Mouse (Mus musculus): ENCODE measurements around the gene Gm17387.
A peak's percentile ranks its signal among the peaks of the same experiment; 100 is the strongest.

Gene Gm17387

DNA sequence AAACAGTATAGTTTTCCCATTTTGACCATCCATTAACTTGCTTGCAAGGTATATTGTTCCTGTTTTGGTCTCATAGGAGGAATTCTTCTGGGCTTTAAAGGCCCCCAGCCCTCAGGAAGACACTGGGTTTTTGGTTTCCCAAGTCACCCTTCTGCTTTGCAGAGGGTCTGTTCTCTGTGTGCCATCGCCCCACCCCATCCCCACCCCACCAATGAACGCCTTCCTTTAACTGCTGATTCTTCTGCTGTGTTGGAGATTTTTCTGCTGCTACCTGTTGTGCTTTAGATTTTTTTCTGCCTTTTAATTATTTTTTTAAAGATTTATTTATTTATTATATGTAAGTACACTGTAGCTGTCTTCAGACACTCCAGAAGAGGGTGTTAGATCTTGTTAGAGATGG, at the start of gene Gm17387:
Gm17387 (plus strand) TSS at position 301 of the 400 bp plus-strand sequence.
- no peak for DNase-seq (ENCODE audit: low spot score in 2 of 2)

GRCm38 (mm10) chr7:140981704-140982103, 47.2 kb upstream of the Gm17387 start:
- DNase-seq (ENCODE audit: low spot score in 2 of 2) = no peak

DNA sequence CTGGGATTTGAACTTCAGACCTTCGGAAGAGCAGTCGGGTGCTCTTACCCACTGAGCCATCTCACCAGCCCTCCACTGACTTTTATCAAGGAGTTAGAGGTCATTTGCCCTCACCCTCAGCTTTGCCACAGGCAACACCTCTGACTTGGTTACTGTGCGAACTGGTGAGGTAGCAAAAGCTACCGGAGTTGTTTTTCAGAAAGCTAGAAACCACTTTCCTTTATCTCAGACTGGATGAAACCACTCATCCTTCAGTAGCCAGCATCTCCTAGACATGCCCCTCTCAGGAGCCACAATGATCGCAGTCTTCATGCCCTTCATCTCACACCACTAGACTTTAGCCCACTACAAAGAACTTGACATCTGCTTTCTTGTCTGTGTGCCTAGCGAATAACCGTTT, 46.0 kb upstream of the Gm17387 start:
- no peak for DNase-seq (ENCODE audit: low spot score in 2 of 2)

- peak; percentile 27 to 58 for DNase-seq (ENCODE audit: low spot score in 2 of 2)
Observed at GRCm38 (mm10) chr7:140987182-140988138, 41.5 kb upstream of the Gm17387 start.

GRCm38 (mm10) chr7:140989022-140989421, 39.9 kb upstream of the Gm17387 start:
- DNase-seq (ENCODE audit: low spot score in 2 of 2) = peak in 1 of 2 experiments; percentile 10

- no peak for DNase-seq (ENCODE audit: low spot score in 2 of 2)
Observed at GRCm38 (mm10) chr7:140990185-140990584, 38.7 kb upstream of the Gm17387 start.

DNA sequence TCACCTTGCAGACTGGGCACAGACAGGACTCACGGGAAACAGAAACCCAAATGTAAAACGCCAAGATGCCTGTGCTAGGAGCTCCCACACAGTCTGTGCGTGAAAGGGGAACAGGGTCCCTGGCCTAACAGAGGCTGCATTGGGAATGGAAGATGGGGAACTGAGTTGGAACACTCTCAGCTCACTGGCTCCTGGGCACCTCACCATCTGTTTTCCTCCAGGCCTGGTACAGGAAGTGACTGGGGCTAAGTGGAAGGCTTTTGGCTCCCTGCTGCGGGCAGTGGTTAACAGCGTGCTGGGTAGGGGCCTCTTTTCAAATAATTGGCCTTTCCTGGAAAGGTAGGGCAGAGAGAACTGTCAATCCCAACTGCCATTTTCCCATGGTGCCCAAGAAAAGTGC, 38.3 kb upstream of the Gm17387 start:
- DNase-seq (ENCODE audit: low spot score in 2 of 2) = no peak

- DNase-seq (ENCODE audit: low spot score in 2 of 2) = no peak
Observed at GRCm38 (mm10) chr7:140991117-140991689, 37.7 kb upstream of the Gm17387 start.

GRCm38 (mm10) chr7:140997817-140998216, 31.1 kb upstream of the Gm17387 start:
- no peak for DNase-seq (ENCODE audit: low spot score in 2 of 2)

DNA sequence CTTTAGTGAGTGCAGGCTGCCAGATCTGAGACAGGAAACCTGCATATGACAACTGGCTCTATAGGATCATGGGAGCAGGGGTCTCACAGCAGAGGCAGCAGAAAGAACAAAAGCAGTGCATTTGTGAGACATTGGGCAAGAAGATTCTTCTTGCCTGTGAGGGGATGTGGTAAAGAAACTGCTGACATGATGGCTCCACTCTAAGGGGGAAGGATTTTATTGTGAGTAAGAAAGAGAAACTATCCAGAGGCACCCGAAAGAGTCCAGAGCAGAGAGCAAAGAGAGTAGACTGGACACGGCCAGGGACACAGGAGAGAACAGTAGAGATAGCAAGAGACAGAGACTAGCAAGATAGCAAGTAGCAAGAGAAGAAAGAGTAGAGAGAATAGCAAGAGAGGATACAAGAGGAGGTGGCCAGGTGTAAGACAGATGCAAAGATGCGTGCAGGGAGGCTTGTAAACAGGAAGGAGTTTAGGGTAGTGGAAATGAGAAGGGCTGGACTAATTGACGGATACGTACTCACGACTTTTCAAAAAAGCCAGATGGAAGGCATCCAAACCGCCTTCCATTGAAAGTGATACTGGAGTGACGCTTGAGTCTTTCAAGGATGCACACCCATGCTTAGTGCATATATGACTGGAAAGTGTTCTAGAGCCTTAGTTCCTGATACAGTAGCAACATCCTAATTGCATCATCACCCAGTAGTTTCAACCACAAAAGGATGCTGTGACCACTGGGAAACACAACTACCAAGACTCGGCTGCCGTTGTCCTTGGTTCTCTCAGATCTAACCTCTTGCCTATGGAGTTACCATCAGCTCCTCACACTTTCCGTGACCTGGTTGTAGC, 29.9 kb upstream of the Gm17387 start:
- no peak for DNase-seq (ENCODE audit: low spot score in 2 of 2)

- DNase-seq (ENCODE audit: low spot score in 2 of 2) = no peak
Observed at GRCm38 (mm10) chr7:141000881-141001708, 27.8 kb upstream of the Gm17387 start.

DNA sequence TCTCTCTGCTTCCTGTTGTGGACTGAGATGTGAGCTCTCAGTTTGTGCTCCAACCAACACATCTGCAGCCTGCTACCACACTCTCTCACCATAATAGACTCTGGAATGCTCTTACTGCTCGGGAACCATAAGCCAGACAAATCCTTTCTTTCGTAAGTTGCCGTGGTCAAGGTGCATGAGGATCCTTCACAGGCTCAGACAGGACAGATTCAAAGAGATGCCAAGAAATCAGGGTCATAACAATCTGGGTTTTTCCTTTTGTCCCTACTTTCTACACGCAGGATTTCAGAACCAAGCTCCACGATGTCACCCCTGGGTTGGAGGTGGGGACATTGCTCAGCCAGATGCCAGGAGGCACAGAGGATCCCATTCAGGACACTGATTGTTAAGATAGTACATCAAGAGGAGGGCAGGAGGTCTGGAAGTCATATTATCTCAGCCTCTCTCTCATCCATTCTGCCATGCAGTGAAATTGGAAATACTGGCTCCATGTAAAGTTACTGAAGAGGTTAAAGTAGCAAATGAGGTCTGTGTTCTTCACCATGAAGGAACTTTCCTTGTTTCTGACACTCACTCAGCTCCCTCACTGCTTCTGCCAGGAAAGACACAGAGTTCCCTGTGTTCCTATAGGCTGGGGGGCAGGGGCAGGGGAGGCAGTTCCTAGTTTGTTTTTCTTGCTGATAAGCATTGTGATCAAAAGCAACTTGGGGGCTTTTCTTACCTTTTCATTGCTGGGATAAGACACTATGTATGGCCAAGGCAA, 25.5 kb upstream of the Gm17387 start:
- no peak for DNase-seq (ENCODE audit: low spot score in 2 of 2)

- no peak for DNase-seq (ENCODE audit: low spot score in 2 of 2)
Observed at GRCm38 (mm10) chr7:141006446-141006845, 22.5 kb upstream of the Gm17387 start.

DNA sequence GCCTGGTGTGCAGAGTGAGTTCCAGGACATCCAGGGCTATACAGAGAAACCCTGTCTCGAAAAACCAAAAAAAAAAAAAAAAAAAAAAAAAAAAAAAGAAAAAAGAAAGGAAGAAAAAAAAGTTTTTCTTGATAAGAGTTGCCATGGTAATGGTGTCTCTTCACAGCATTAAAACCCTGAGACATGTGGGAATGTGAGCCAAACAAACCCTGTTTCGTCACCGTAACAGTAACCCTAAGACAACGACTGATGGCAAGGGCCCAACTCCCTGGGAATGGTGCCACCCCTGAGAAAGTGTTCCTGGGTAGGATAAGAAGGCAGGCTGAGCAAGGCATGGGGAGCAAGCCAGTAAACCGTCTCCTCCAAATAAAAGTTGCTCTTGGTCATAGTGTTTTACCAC, 22.0 kb upstream of the Gm17387 start:
- DNase-seq (ENCODE audit: low spot score in 2 of 2) = peak in 1 of 2 experiments; percentile 18

DNA sequence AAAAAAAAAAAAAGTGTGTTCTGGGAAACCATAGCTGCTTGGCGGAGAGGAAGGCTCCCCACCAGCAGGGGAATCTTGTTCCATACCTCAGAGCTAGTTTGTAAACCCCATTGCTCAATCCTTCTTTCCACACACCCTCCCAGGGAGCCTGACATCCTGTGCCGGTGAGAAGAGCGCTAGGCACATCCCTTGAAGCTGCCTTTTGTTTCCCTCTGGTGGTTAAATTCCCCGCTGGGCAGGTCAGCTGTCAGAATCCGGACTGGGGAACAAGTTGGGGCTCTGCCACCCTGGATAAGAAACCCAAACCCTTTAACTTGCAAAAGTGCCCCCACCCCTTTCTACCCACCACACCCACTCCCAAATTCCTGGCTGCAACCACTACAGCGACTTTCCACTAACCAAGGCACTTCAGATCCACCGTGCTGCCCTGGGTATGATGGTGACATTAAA, 20.6 kb upstream of the Gm17387 start:
- DNase-seq (ENCODE audit: low spot score in 2 of 2) = no peak

- DNase-seq (ENCODE audit: low spot score in 2 of 2) = peak; percentile 31 to 35
Observed at GRCm38 (mm10) chr7:141008938-141009660, 19.8 kb upstream of the Gm17387 start.

DNA sequence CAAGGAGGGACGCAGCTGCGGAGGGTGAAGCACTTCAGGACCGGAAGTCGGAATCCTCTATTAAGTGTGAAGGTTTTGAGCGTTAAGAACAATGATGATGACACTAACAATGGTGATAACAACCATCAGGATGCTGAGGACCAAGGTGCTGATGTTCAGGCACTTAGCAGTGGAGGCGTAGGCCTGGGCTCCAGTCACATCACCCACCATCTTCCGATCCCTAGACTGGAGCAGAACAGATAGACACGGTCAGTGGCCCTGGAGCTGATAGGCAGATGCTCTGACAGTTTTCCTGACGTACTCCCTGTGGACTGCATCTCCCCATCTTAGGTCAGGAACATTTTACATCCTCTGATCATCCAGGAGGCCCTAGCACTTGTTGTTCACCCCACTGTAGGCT, 19.3 kb upstream of the Gm17387 start:
- no peak for DNase-seq (ENCODE audit: low spot score in 2 of 2)

DNA sequence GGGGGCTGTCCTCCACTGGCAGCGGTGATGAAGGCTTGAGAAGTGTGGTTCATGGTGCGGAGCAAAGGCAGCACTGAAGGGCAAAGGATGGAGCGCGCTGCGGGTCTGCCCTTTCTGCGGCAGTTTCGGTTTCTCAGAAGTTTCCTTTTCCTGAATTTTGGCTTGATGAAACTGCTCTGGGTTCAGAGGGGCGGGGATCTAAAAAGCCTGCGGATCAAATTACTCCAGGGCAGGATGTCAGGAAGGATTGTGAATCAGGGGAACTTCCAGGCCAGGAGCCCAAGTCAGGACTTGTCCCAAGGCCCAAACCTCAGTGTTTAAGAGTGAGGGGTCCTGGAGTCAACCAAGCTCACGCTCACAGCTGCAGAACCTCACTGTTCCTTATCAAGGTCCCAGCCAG, 18.3 kb upstream of the Gm17387 start, which contains the start of gene Ifitm3:
Ifitm3 (minus strand) TSS at position 178 of the 400 bp plus-strand sequence.
- no peak for DNase-seq (ENCODE audit: low spot score in 2 of 2)

DNA sequence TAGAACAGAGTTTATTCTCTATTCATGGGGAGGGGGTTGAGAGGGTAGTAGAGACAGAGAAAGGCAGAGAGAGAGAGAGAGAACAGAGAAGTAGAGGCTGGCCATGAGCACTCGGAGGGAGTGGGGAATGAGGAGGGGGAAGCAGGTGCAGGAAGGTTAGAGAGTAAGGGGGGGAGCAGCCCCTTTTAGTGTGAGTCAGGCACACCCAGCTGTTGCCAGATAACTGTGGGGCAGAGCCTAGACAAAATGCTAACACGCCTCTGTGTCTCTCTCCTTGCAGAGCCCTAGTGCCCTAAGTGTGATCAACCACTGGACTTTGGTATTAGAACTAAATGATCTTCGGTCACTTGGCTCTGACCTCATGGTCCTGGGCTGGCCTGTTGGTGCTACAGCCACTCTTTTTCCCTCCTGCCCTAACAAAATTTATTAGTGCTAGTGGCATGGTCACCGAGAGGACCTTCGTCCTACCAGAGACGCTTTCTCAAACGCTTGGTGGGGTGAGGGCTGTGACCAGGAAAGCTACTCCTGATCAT, 17.6 kb upstream of the Gm17387 start:
- no peak for DNase-seq (ENCODE audit: low spot score in 2 of 2)

Measured in right cerebral cortex, adult 2 months (tissue).